Mouse (Mus musculus) heart, embryonic 12.5 days (tissue): Measurements from ENCODE around the gene Pkd1. TPM values are rescaled to one million over a fixed set of nuclear protein-coding genes. Genes with fewer than 3 reads are reported as not detected.

ENCODE experiments used
- ATAC-seq: fragments of 200-750 bp; cut with Nextera tagmentation; 2 replicates; pipeline ENCODE4 v1.8.0; 2017; ENCODE audit warnings: moderate TSS enrichment, moderate library complexity; ENCODE audit not compliant: insufficient number of reproducible peaks, low FRiP score
- H3K27ac ChIP-seq: fragments of 300-500 bp; sonication (generic); 2 replicates; pipeline ENCODE4 v1.5.1; 2016; ENCODE audit warnings: mild to moderate bottlenecking, moderate library complexity; ENCODE audit not compliant: poor library complexity, severe bottlenecking
- H3K27me3 ChIP-seq: fragments of 300-500 bp; sonication (generic); replicated peaks from 2 replicates; pipeline ENCODE4 v1.6.1; 2016; ENCODE audit warnings: mild to moderate bottlenecking, moderate library complexity
- H3K36me3 ChIP-seq: fragments of 300-500 bp; sonication (generic); 2 replicates; pipeline ENCODE4 v1.6.1; 2016; ENCODE audit warnings: mild to moderate bottlenecking, moderate library complexity
- H3K4me1 ChIP-seq: fragments of 300-500 bp; sonication (generic); replicated peaks from 2 replicates; pipeline ENCODE4 v1.6.1; 2016; ENCODE audit warnings: mild to moderate bottlenecking
- H3K4me2 ChIP-seq: fragments of 300-500 bp; sonication (generic); 2 replicates; pipeline ENCODE4 v1.6.1; 2016; ENCODE audit warnings: mild to moderate bottlenecking, moderate library complexity
- H3K4me3 ChIP-seq: fragments of 300-500 bp; sonication (generic); 2 replicates; pipeline ENCODE4 v1.5.1; 2016; ENCODE audit warnings: mild to moderate bottlenecking
- H3K9ac ChIP-seq: fragments of 300-500 bp; sonication (generic); 2 replicates; pipeline ENCODE4 v1.6.1; 2016; ENCODE audit warnings: mild to moderate bottlenecking, moderate library complexity
- H3K9me3 ChIP-seq: fragments of 300-500 bp; sonication (generic); replicated peaks from 2 replicates; pipeline ENCODE4 v1.6.1; 2016; ENCODE audit warnings: mild to moderate bottlenecking, moderate library complexity
- WGBS: fragments of 180-500 bp; shearing (Covaris S2); methylation state at CpG from one replicate; pipeline ENCODE4 v1.1.7; 2016; 5-methylcytosine and 5-hydroxymethylcytosine counted together
- polyA plus RNA-seq: library from polyadenylated mRNA; unstranded; fragments of >200 nt; fragmentation: Nextera tagmentation; extraction: Ambion mirVana; gene quantifications from 2 replicates; pipeline ENCODE4 v1.2.1, GENCODE M21; 2016

Pkd1 gene
- polyA plus RNA-seq, 1 experiment from 2014 or later, result 18.9 TPM

- H3K27ac ChIP-seq, result no peak overlapping the region
- no peaks in the 10 kb centered on the region for H3K9me3 ChIP-seq
- peak overlapping the region; percentile 44 for H3K4me3 ChIP-seq
- no peaks in the 10 kb centered on the region for H3K27me3 ChIP-seq
- H3K9ac ChIP-seq, result peak overlapping the region; percentile 66
- peaks cover 46% of the 10 kb centered on the region for H3K4me1 ChIP-seq
- ATAC-seq, result peak; percentile 73
- 7% methylated on average over 53 of the region's 53 CpGs for WGBS
- peak overlapping the region; percentile 93 for H3K4me2 ChIP-seq
- peaks cover 20% of the 10 kb centered on the region for H3K36me3 ChIP-seq
Observed at GRCm38 (mm10) chr17:24533099-24533992, 16.3 kb upstream of the Pkd1 start.

- 87% methylated on average over 8 of the region's 8 CpGs for WGBS
- no peaks in the 10 kb centered on the region for H3K9me3 ChIP-seq
- H3K4me1 ChIP-seq, result peaks cover 40% of the 10 kb centered on the region
- peaks cover 19% of the 10 kb centered on the region for H3K36me3 ChIP-seq
- no peak within 1 kb of the TSS for H3K27ac ChIP-seq
- no peak for ATAC-seq
- H3K4me2 ChIP-seq, result peak within 1 kb of the TSS; percentile 93
- H3K4me3 ChIP-seq, result peak within 1 kb of the TSS; percentile 44
- no peaks in the 10 kb centered on the region for H3K27me3 ChIP-seq
- H3K9ac ChIP-seq, result peak within 1 kb of the TSS; percentile 66
Observed at GRCm38 (mm10) chr17:24534160-24534718, 15.4 kb upstream of the Pkd1 start, which contains the start of gene Rab26. Gene Rab26, minus strand, starts transcription at chr17:24534210.

GRCm38 (mm10) chr17:24535300-24535699, 14.3 kb upstream of the Pkd1 start:
- no peak overlapping the region for H3K4me3 ChIP-seq
- H3K4me1 ChIP-seq, result peaks cover 29% of the 10 kb centered on the region
- H3K27me3 ChIP-seq, result no peaks in the 10 kb centered on the region
- no peak overlapping the region for H3K4me2 ChIP-seq
- H3K36me3 ChIP-seq, result peaks cover 8% of the 10 kb centered on the region
- H3K9me3 ChIP-seq, result no peaks in the 10 kb centered on the region
- WGBS, result 37% methylated on average over 5 of the region's 5 CpGs
- no peak overlapping the region for H3K27ac ChIP-seq
- no peak for ATAC-seq
- H3K9ac ChIP-seq, result no peak overlapping the region

- H3K27ac ChIP-seq, result no peak overlapping the region
- no peak overlapping the region for H3K4me3 ChIP-seq
- peaks cover 11% of the 10 kb centered on the region for H3K4me1 ChIP-seq
- ATAC-seq, result no peak
- H3K27me3 ChIP-seq, result no peaks in the 10 kb centered on the region
- H3K4me2 ChIP-seq, result no peak overlapping the region
- H3K36me3 ChIP-seq, result no peaks in the 10 kb centered on the region
- 53% methylated on average over 3 of the region's 3 CpGs for WGBS
- H3K9ac ChIP-seq, result no peak overlapping the region
- H3K9me3 ChIP-seq, result no peaks in the 10 kb centered on the region
Observed at GRCm38 (mm10) chr17:24537536-24537935, 12.1 kb upstream of the Pkd1 start.

- Histone ChIP-seq H3K27me3 (no peaks in the 10 kb centered on the region), H3K36me3 (no peaks in the 10 kb centered on the region), H3K9ac (no peak overlapping the region), H3K4me3 (no peak overlapping the region), H3K27ac (no peak overlapping the region), H3K9me3 (no peaks in the 10 kb centered on the region), H3K4me1 (no peaks in the 10 kb centered on the region), H3K4me2 (no peak overlapping the region)
- 61% methylated on average over 8 of the region's 8 CpGs for WGBS
- ATAC-seq, result no peak
Observed at GRCm38 (mm10) chr17:24538950-24539349, 10.7 kb upstream of the Pkd1 start.

- Histone ChIP-seq H3K27ac (no peak overlapping the region), H3K4me3 (no peak overlapping the region), H3K27me3 (peaks cover 5% of the 10 kb centered on the region; the same call in 1 of the 2 replicates), H3K36me3 (no peaks in the 10 kb centered on the region), H3K4me2 (no peak overlapping the region), H3K9me3 (no peaks in the 10 kb centered on the region), H3K4me1 (no peaks in the 10 kb centered on the region), H3K9ac (no peak overlapping the region)
- 7% methylated on average over 3 of the region's 3 CpGs for WGBS
- peak; percentile 42; the same call in 1 of the 2 replicates for ATAC-seq
Observed at GRCm38 (mm10) chr17:24540375-24540774, 9.3 kb upstream of the Pkd1 start.

- no peak for ATAC-seq
- Histone ChIP-seq H3K36me3 (no peaks in the 10 kb centered on the region), H3K9me3 (no peaks in the 10 kb centered on the region), H3K4me3 (peak overlapping the region; percentile 4; the same call in 1 of the 2 replicates), H3K4me2 (peak overlapping the region; percentile 41), H3K27me3 (peaks cover 5% of the 10 kb centered on the region; the same call in 1 of the 2 replicates), H3K27ac (no peak overlapping the region), H3K9ac (peak overlapping the region; percentile 5; the same call in 1 of the 2 replicates), H3K4me1 (peaks cover 8% of the 10 kb centered on the region; the same call in 1 of the 2 replicates)
- 14% methylated on average over 12 of the region's 12 CpGs for WGBS
Observed at GRCm38 (mm10) chr17:24544613-24545012, 5.0 kb upstream of the Pkd1 start.

- whole genome bisulfite sequencing, result 81% methylated on average over 2 of the region's 2 CpGs
Observed at GRCm38 (mm10) chr17:24545247-24545646, 4.4 kb upstream of the Pkd1 start.

GRCm38 (mm10) chr17:24546234-24546633, 3.4 kb upstream of the Pkd1 start:
- Histone ChIP-seq H3K27me3 (peaks cover 5% of the 10 kb centered on the region; the same call in 1 of the 2 replicates), H3K4me2 (no peak overlapping the region), H3K36me3 (no peaks in the 10 kb centered on the region)

More at GRCm38 (mm10) chr17:24545247-24545646, 4.4 kb upstream of the Pkd1 start:
- no peak overlapping the region for H3K4me3 ChIP-seq
- H3K9me3 ChIP-seq, result no peaks in the 10 kb centered on the region
- H3K36me3 ChIP-seq, result no peaks in the 10 kb centered on the region
- no peak overlapping the region for H3K9ac ChIP-seq
- no peak overlapping the region for H3K27ac ChIP-seq
- no peak overlapping the region for H3K4me2 ChIP-seq
- peaks cover 5% of the 10 kb centered on the region; the same call in 1 of the 2 replicates for H3K27me3 ChIP-seq
- no peak for ATAC-seq
- peaks cover 8% of the 10 kb centered on the region; the same call in 1 of the 2 replicates for H3K4me1 ChIP-seq

GRCm38 (mm10) chr17:24548435-24548834, 1.2 kb upstream of the Pkd1 start:
- no peak for ATAC-seq
- peak overlapping the region; percentile 81 for H3K4me3 ChIP-seq
- 37% methylated on average over 9 of the region's 9 CpGs for WGBS
- H3K4me1 ChIP-seq, result peaks cover 26% of the 10 kb centered on the region
- peaks cover 5% of the 10 kb centered on the region; the same call in 1 of the 2 replicates for H3K27me3 ChIP-seq
- no peaks in the 10 kb centered on the region for H3K36me3 ChIP-seq
- no peak overlapping the region for H3K27ac ChIP-seq
- H3K9me3 ChIP-seq, result no peaks in the 10 kb centered on the region
- peak overlapping the region; percentile 31; the same call in 1 of the 2 replicates for H3K9ac ChIP-seq
- peak overlapping the region; percentile 81 for H3K4me2 ChIP-seq

More at GRCm38 (mm10) chr17:24546234-24546633, 3.4 kb upstream of the Pkd1 start:
- H3K9me3 ChIP-seq, result no peaks in the 10 kb centered on the region
- no peak overlapping the region for H3K4me3 ChIP-seq
- H3K27ac ChIP-seq, result no peak overlapping the region
- no peak overlapping the region for H3K9ac ChIP-seq
- no peak for ATAC-seq
- H3K4me1 ChIP-seq, result peaks cover 15% of the 10 kb centered on the region
- 66% methylated on average over 3 of the region's 3 CpGs for WGBS
